Mouse (Mus musculus) B cell, adult (primary cell): ENCODE measurements around the gene Sdk1. TPM values are rescaled to one million over a fixed set of nuclear protein-coding genes. Genes with fewer than 3 reads are reported as not detected.

Source experiments
- total RNA-seq: library from RNA; stranded (reverse); gene quantifications from 4 replicates; pipeline ENCODE4 v1.2.4, GENCODE M21; 2023; ENCODE audit not compliant: inconsistent age

Sdk1 gene
- total RNA-seq = 0.06 TPM in 2 of 4 replicates, not detected in the others

DNA sequence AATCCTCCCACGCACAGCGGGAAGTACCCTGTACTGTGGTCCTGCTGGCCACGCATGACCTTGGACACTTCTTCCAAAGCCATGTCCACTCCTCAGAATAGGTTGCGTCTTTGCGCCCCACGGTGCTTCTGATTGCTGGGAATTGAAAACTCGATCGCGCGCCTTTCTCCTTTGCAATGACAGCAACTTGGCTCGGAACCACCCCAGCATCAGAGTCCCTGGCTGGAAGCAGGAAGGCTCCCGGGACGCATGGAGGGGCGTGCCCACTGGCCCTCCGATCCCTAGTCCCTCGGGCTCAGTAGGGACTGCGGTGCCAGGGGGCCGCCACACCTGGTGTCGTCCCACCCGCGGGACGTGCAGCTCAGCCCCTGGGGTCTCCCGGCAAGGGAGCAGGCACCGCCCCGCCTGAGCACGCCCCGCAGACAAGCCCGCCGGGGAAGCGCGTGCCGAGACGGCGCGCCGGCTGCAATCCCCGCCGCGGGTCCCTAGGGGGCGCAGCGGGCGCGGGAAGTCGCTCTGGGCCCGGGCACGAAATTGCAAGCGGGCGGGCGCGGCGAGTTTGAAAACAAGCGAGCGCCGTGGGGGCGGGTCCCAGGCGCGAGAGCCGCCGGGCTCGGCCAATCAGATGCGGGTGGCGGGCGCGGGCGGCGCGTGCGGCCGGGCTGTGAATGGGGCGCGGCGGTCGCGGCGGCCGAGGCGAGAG lies at the start of gene Sdk1:
TSS of gene Sdk1 (plus strand) at position 650 of the 703 bp plus-strand sequence.

Other genes with a start within 250 kb of the Sdk1 start
- gene Card11, start 240.9 kb upstream of the Sdk1 start, total RNA-seq = 280 to 308 TPM (median 300 TPM) in 4 replicates